Mouse (Mus musculus) erythroid progenitor cell, adult 5-6 weeks (primary cell): ENCODE measurements around the gene Siah2. TPM values are rescaled to one million over a fixed set of nuclear protein-coding genes. Genes with fewer than 3 reads are reported as not detected.

Source experiments
- ATAC-seq: replicated peaks from 2 replicates; pipeline ENCODE4 v1.8.0; 2016; ENCODE audit warnings: moderate number of reproducible peaks, mild to moderate bottlenecking, moderate TSS enrichment, inconsistent platforms; ENCODE audit not compliant: poor library complexity, low FRiP score, severe bottlenecking
- total RNA-seq, 2 experiments: library from RNA; stranded (forward) in 1 of 2; stranded (reverse) in 1 of 2; fragments of 150-400 nt in 1 of 2; fragments of 186-747, 209-891 nt in 1 of 2; gene quantifications; 2 replicates each; pipeline versions ENCODE4 v1.2.3 to v1.2.4; 2015 to 2017; ENCODE audit warnings: low replicate concordance in 2 of 2

Siah2 gene
- total RNA-seq, 2 experiments from 2014 or later, result 1.2 to 2.1 TPM

DNA sequence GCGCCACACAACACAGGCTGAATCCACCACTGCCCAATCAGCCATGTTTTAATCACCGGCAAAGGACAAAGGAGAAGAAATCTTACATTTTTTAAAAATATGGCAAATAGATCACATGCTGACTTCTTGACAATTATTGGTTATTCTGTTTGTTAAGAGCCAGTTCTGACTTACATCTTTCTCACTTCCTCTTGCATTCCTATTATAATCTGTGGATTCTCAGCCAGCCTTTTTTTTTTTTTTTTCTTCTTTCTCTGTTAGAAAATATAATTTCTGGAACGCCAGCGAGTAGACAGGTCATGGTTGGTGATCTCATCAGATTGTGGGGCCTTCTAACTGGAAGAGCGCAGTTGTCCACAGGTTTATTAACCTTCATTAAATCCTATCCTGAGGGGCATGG lies 18.9 kb downstream of the Siah2 start:
- no peak for ATAC-seq

DNA sequence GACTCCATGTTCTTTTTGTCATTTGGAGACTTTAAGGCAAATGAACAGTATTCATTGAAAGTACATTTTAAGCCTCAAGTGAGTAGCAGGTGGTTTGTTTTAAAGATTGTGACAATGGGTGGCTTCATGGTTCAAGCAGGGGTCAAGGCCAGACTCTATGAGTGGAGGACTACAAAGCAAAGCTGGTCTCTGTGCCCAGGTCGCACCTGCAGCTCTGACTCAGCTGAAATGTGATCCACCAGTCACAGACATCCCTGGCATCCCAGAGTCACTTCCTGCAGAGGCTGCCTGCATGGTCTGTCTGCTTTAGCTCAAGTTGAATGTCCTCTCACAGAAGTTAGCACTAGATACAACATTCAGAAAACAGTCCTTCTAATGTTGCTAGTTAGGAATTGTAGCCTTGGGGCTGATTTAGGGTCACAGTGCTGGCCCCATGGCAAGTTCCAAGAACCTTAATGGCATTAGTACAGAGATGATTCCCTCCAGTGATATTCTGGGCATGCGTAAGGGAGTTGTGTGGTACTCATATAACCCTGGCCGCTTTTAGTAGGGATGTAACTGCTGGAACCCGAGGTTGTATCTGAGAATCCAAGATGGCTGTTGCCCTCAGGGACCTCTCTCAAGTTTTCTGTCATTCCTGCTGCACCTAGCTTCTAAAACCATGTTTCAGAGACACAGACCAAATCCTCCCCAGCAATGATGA lies 19.6 kb downstream of the Siah2 start:
- ATAC-seq, result no peak

DNA sequence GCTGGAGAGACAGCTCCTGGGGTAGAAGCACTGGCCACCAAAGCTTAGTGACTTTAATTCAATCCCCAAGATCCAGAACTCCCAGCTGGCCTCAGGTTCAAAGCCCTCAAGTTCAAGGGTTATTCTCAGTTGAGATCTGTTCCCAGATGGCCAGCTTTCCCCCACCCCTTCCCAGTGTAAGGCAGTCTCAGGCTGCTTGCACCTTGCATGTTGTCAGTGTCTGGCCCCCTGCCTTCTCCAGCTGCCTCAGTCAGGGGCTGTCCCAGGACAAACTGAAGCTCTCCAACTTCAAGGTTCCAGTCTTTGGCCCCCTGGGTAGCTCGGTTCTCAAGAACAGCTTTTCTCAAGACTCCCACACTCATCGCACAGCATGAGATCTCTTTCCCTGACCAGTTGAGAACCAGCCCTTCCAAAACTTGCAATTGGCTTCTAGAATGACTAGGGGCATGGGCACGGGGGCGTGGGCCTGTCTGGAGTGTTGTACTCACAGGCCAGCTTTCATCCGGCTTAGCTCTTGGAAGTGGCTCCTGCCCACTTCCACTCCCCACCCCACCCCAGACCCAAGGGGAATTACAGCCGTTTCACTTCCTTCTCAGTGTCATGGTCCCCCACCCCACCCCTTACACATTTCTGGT lies 20.5 kb downstream of the Siah2 start:
- ATAC-seq, result no peak

DNA sequence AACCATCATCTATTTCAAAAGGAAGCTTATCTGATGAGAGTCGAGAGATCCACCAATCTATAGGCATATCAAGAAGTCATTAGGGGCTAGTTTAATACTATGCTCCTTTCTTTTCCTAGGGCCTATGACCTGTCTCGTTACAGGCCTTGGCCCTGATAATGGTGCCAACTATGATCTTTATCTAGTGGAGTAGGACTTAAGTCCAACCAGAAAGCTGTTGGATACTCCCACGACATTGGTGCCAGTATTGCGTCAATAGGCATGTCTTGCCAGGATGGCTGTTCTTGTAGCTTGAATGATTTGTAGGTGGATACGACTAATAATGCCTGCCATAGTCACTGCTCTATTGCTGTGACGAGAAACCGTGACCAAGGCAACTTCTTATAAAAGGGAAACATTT lies 28.2 kb downstream of the Siah2 start:
- ATAC-seq, result no peak

DNA sequence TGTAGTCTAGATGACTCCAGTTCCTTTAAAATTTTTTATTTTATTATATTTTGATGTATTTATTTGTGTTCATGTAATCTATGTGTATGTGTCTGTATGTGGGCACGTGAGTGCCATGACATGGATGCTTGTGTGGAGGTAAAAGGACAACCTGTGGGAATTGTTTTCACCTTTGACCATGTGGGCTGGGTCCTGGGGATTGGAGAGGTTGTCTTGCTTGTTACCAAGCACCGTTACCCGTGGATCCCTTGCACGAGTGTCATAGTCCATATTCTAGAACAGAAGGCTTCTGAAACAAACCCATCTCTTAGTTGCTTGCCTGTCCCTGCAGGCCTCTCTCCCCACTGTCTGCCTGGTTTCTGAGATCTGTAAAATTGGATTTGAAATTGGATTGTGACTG lies 31.6 kb downstream of the Siah2 start:
- ATAC-seq, result no peak

DNA sequence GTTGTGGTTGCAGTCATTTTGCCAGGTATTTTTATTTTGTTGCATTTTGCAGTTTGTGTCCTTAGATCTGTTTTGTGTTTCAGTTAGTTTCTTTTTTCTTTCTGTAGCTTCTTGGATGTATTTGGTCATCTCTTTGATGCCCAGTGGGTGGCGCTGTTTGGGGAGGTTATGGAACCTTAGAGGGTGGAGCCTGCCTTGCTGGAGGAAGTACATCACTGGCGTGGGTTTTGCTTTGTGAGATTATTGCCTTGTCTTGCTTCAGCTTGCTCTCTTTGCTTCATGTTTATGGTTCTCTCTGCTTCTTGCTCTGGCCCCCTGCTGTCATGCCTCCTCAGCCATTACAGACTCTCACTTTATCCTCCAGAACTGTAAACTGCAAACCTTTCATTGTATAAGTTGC lies 34.8 kb downstream of the Siah2 start:
- no peak for ATAC-seq

GRCm38 (mm10) chr3:58655362-58656130 lies 36.7 kb downstream of the Siah2 start:
- ATAC-seq, result no peak

GRCm38 (mm10) chr3:58653907-58654306 lies 38.3 kb downstream of the Siah2 start:
- ATAC-seq, result no peak

GRCm38 (mm10) chr3:58650328-58650727 lies 41.9 kb downstream of the Siah2 start:
- no peak for ATAC-seq

DNA sequence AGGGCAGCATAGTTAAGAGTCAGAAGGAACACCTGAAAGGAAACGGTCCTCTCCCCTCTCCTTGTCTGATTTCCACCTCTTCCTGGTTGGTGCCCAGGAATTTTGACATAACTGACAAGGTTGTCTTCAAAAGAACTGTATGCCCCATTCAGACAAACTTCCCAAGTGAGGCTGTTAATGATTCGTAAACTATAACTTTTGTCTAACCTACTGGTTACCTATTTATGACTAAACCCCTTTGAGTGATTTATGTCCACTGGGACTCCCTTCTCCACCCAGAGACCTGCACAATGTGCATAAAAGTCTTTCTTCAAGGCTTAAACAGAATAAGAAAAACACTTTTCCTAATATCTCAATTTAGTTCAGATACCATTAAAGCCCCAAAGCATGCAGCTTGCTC lies 45.0 kb downstream of the Siah2 start:
- ATAC-seq, result no peak

DNA sequence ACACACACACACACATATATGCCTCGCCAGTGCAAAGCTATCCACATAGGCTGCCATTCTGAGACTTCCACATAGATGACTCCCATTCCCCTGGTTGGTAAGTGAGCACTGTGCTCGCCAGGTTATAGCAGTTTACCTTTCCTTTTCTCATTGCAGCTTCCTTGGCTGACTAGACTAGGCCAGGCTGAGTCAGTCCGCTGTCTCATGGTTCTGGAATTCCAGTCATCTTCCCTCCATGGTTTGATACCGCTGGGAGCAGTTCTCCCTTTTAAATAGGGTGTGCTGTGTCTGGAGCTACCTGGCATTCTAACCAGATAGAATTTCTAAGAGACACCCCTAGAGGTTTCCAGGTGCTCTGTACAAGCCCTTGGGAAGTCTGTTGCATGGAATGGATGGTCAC lies 46.0 kb downstream of the Siah2 start:
- no peak for ATAC-seq

- ATAC-seq, result no peak
Observed at GRCm38 (mm10) chr3:58636406-58637295, 55.5 kb downstream of the Siah2 start, which contains the start of gene Erich6. Gene Erich6, minus strand, starts transcription at chr3:58637207.

DNA sequence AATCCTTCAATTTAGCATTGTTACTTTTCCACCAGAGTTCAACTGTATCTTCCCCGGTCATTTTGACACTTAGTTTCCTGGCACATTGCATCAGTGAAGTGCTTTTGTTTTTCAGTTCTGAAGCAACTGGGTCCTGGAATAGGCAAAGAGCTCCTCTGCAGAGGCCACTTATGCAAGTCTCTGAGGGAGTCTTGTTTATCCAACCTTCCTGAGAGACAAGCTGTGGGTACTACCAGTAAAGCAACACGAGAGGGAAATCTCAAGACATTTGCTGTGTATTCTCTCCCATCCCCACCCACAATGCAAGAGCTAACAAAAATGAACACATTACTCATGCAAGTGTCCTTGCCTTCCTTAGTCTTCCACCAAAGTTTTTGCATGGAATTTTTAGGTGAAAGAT lies 60.5 kb downstream of the Siah2 start:
- no peak for ATAC-seq

DNA sequence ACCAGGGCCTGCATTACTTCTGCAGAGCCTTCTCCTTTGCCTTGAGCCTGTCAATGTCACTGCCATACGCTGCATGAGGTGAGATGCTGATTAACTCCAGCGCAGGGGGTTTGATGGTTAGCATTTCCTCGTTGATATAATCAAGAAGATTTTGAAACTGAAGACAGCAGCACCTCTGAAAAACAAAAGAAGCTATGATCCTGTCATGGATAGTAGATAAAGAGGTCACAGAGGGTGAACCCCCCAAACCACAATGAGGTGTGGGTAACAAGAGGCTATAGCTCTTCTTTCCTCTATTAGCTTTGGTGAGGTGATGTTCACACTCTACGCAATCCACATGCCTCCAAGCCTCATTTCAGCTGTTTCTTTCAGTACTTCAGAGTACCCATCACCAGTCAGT lies 67.2 kb downstream of the Siah2 start:
- ATAC-seq, result no peak

Other genes with a start within 250 kb of the Siah2 start
- 52.8 and 54.1 TPM in 2 replicates for gene Eif2a, start 166.6 kb downstream of the Siah2 start, total RNA-seq (2015; ENCODE audit: low replicate concordance)
- gene Eif2a, start 166.6 kb downstream of the Siah2 start, total RNA-seq (2017; ENCODE audit: low replicate concordance), result 24.0 and 32.2 TPM in 2 replicates
- 39.3 and 40.7 TPM in 2 replicates for gene Serp1, start 166.5 kb downstream of the Siah2 start, total RNA-seq (2015; ENCODE audit: low replicate concordance)
- 30.8 and 32.4 TPM in 2 replicates for gene Serp1, start 166.5 kb downstream of the Siah2 start, total RNA-seq (2017; ENCODE audit: low replicate concordance)
- gene Selenot, start 115.8 kb downstream of the Siah2 start, total RNA-seq (2015; ENCODE audit: low replicate concordance), result 47.9 and 98.9 TPM in 2 replicates
- 60.7 and 108 TPM in 2 replicates for gene Selenot, start 115.8 kb downstream of the Siah2 start, total RNA-seq (2017; ENCODE audit: low replicate concordance)
- not detected in 2 replicates for gene Erich6, start 55.2 kb downstream of the Siah2 start, total RNA-seq (2015; ENCODE audit: low replicate concordance)
- not detected in 2 replicates for gene Erich6, start 55.2 kb downstream of the Siah2 start, total RNA-seq (2017; ENCODE audit: low replicate concordance)
- gene Mindy4b-ps, start 129.9 kb upstream of the Siah2 start, total RNA-seq (2015; ENCODE audit: low replicate concordance), result not detected in 2 replicates
- gene Mindy4b-ps, start 129.9 kb upstream of the Siah2 start, total RNA-seq (2017; ENCODE audit: low replicate concordance), result not detected in 2 replicates
- 4.2 TPM in 1 of 2 replicates, not detected in the other for gene Clrn1, start 192.9 kb upstream of the Siah2 start, total RNA-seq (2015; ENCODE audit: low replicate concordance)
- not detected in 2 replicates for gene Clrn1, start 192.9 kb upstream of the Siah2 start, total RNA-seq (2017; ENCODE audit: low replicate concordance)